Mouse (Mus musculus): ENCODE results near the gene Cyp2c40.
"Not testable (repeated sequence)": the region's sequence is repeated elsewhere in the genome, so short reads cannot be mapped to it uniquely, and the experiment has no call there.

The Cyp2c40 gene

DNA sequence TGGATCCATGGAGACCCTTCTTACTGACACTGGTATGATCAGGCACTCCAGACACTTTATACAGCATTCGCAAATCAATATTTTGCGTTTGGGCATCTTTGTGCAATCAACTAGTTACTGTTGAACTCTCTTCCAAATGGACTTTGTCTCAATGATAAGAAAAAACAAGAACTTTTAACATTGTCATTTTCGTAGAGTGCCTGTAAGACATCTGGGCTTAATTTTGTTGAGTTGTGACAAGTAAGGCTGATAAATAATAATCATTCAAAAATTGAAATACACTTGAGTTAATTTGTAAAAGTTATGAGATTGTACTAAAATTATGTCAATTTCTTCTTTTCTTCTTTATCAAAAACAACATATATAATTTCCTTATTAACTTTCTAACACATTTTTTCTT lies at the start of gene Cyp2c40:
TSS of gene Cyp2c40 (minus strand) at position 101 of the 400 bp plus-strand sequence.
- DNase-seq (ENCODE audit: low spot score): not testable (repeated sequence)

DNA sequence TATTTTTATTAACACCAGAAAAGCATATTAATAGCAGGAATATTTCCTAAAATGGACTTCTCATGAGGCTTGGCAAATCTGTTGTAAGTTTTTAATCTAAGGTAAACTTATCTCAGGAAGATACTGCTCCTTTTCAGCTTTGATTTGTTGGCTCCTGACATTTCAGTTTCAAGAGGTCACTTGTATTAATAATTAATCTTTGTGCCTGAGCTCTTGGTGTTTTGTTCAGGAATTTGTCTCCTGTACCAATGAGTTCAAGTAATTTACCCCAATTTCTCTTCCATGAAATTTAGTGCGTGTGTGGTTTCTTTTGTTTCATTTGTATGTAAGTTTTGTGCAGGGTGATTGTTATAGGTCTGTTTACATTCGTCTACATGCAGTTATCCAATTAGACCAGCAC lies 8.3 kb upstream of the Cyp2c40 start:
- not testable (repeated sequence) for DNase-seq (ENCODE audit: low spot score)

DNA sequence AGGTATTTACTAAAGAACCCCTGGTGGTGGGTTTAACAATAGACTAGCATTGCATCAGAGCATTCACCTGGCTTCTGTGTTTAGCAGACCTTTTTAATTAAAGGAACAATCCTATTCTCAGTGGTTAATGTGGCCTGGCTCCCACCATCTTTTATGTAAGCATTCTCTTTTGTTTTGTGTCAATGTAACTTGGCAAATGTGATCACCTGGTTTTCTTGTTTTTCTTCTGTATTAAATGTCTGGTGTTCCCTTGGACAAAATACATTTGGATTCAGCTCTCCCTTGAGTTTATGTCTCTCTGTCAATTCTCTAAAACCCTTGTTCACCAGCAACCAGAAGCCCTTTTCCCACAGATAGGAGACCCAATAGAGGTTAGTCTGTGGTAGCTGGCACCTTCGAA lies 3.8 kb upstream of the Cyp2c40 start:
- not testable (repeated sequence) for DNase-seq (ENCODE audit: low spot score)

- not testable (repeated sequence) for DNase-seq (ENCODE audit: low spot score)
Observed at GRCm38 (mm10) chr19:39815991-39816390, 3.4 kb upstream of the Cyp2c40 start.

- DNase-seq (ENCODE audit: low spot score): not testable (repeated sequence)
Observed at GRCm38 (mm10) chr19:39785458-39785857, 27.2 kb downstream of the Cyp2c40 start.

DNA sequence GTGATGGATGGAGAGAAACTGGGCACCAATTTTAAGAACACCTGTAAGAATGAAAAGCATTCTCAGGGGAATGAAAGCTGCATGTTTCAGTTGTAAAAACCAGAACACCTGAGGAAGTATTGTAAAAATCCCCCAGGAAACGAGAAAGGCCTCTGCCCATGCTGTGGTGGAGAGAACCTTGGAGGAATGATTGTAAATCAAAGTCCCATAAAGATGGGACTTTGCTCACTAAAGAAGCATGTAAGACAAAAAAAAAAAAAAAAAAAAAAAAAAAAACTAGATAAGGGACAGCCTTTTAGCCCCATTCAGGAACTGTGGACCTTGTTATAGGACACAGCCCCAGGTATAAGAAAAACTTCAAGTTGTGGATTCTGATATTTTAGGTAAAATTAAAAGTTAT lies 67.3 kb downstream of the Cyp2c40 start:
- DNase-seq (ENCODE audit: low spot score): no peak

- DNase-seq (ENCODE audit: low spot score): not testable (repeated sequence)
Observed at GRCm38 (mm10) chr19:39744361-39744760, 68.3 kb downstream of the Cyp2c40 start.

- no peak for DNase-seq (ENCODE audit: low spot score)
Observed at GRCm38 (mm10) chr19:39740920-39741319, 71.7 kb downstream of the Cyp2c40 start, which contains the start of gene Cyp2c68. Gene Cyp2c68 (minus strand): TSS chr19:39741054.
